Mouse (Mus musculus) liver, embryonic 14.5 days (tissue): ENCODE data around the gene Cog1. TPM values are rescaled to one million over a fixed set of nuclear protein-coding genes. Genes with fewer than 3 reads are reported as not detected.
A peak's percentile ranks its signal among the peaks of the same experiment; 100 is the strongest.

ENCODE experiments used
- ATAC-seq: fragments of 200-750 bp; cut with Nextera tagmentation; 2 replicates; pipeline ENCODE4 v1.8.0; 2017; ENCODE audit warnings: moderate number of reproducible peaks, mild to moderate bottlenecking, moderate library complexity; ENCODE audit not compliant: insufficient read depth
- DNase-seq, 3 experiments: peaks; one replicate each; pipeline ENCODE4 v3.0.0-alpha.2; 2012 to 2013; ENCODE audit warnings: low read depth in 3 of 3, low spot score in 3 of 3
- H3K27ac ChIP-seq: fragments of 300-500 bp; sonication (generic); 2 replicates; pipeline ENCODE4 v1.5.1; 2014; ENCODE audit warnings: moderate library complexity, mild to moderate bottlenecking, control low read depth, inconsistent platforms
- H3K27me3 ChIP-seq: fragments of 300-500 bp; sonication (generic); 2 replicates; pipeline ENCODE4 v1.6.1; 2014; ENCODE audit warnings: mild to moderate bottlenecking, low read length, moderate library complexity; ENCODE audit not compliant: control insufficient read depth, insufficient read depth
- H3K36me3 ChIP-seq: fragments of 300-500 bp; sonication (generic); replicated peaks from 2 replicates; pipeline ENCODE4 v1.6.1; 2014; ENCODE audit warnings: low read depth; ENCODE audit not compliant: control insufficient read depth, insufficient read depth
- H3K4me1 ChIP-seq, 2 experiments: fragments of 200-500 bp in 1 of 2; fragments of 300-500 bp in 1 of 2; sonication (generic) in 1 of 2; replicated peaks; 2 replicates each; pipeline ENCODE4 v1.6.1; 2012 to 2014; ENCODE audit warnings: antibody characterized with exemption in 1 of 2, inconsistent platforms in 1 of 2, low read length in 1 of 2; ENCODE audit not compliant: control insufficient read depth in 2 of 2, insufficient read depth in 2 of 2
- H3K4me2 ChIP-seq: fragments of 300-500 bp; sonication (generic); 2 replicates; pipeline ENCODE4 v1.6.1; 2014; ENCODE audit warnings: low read depth, mild to moderate bottlenecking, control low read depth, moderate library complexity
- H3K4me3 ChIP-seq, 2 experiments: fragments of 200-500 bp in 1 of 2; fragments of 300-500 bp in 1 of 2; sonication (generic) in 1 of 2; 2 replicates each; pipeline ENCODE4 v1.5.1; 2012 to 2014; ENCODE audit warnings: low read depth in 2 of 2, low read length in 2 of 2, mild to moderate bottlenecking in 2 of 2, control low read depth in 1 of 2, inconsistent platforms in 1 of 2, moderate library complexity in 1 of 2; ENCODE audit not compliant: insufficient read depth in 1 of 2
- H3K9ac ChIP-seq: fragments of 300-500 bp; sonication (generic); replicated peaks from 2 replicates; pipeline ENCODE4 v1.6.1; 2014; ENCODE audit warnings: mild to moderate bottlenecking, control low read depth, moderate library complexity
- H3K9me3 ChIP-seq: fragments of 300-500 bp; sonication (generic); 2 replicates; pipeline ENCODE4 v1.6.1; 2016; ENCODE audit warnings: low read length, mixed read lengths; ENCODE audit not compliant: control insufficient read depth
- CTCF ChIP-seq: IDR thresholded peaks from 2 replicates; pipeline ENCODE4 v1.5.1; 2016; ENCODE audit warnings: antibody characterized with exemption, low read depth, control low read depth
- EP300 ChIP-seq: IDR thresholded peaks from 2 replicates; pipeline ENCODE4 v1.6.1; 2016; ENCODE audit warnings: antibody characterized with exemption, low read depth
- WGBS: fragments of 180-500 bp; shearing (Covaris S2); extraction: QIAGEN DNeasy Blood & Tissue Kit; methylation state at CpG from one replicate; pipeline ENCODE4 v1.1.7; 2014; ENCODE audit not compliant: insufficient replicate concordance; 5-methylcytosine and 5-hydroxymethylcytosine counted together
- polyA plus RNA-seq, 2 experiments: library from polyadenylated mRNA; depleted of rRNA in 1 of 2; stranded (reverse) in 1 of 2; unstranded in 1 of 2; fragments of >200 nt; fragmentation: Nextera tagmentation in 1 of 2; extraction: Ambion mirVana in 1 of 2; gene quantifications; 2 replicates each; pipeline versions ENCODE4 v1.2.1 to v1.2.3; 2012 to 2014

Cog1 gene
- polyA plus RNA-seq, 2 experiments: 9.3 to 12.9 TPM

DNA sequence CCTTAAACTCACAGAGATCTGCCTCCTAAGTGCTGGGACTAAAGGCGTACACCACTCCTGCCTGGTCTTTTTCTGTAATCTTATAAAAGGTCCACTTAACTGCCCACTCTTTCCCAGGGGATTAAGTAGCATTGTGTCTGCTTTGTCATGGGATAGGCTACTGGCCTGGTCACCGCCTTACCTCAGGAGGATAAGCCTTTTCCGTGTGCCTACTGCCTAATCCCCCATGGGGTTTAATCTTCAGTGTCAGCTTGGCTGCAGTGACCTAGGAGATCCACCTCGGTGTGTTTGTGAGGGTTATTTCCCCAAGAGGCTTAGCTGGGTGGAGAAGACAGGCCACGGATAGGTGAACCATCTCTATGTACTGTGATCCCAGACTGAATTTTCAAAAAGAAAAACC is 48.6 kb downstream of the Cog1 start:
- ATAC-seq: no peak
- TF ChIP-seq EP300: no peak
- 62% methylated on average over 5 of the region's 5 CpGs for WGBS

DNA sequence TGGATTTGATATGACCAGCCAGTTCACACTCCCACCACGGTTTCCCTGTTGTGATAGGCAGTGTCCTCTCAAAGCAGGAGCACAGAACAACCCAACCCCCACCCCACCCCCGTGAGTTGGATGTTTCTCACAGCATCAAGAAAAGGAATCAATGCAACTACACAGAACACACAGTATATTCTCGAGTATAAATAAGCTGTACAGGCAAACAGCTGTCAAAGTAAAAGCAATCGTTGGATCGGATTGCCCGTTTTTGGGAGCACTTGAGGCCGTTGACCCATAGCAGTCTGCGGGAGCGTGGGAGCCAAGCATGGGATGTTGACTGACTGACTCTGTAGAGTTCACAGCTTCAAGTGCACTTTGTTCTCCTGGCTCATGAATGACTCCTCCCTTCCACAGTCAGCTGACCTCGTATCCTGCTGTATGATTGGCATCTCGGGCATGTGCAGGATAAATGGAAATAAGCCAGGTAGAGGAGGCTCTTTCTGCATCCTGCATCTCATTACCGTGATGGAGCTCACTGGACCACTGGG is 49.1 kb downstream of the Cog1 start:
- peaks cover 0 to 6% of the 10 kb centered on the region in 2 experiments; a peak in 1 of 4 replicates for H3K4me1 ChIP-seq
- no peak for DNase-seq
- no peaks in the 10 kb centered on the region for H3K9me3 ChIP-seq
- no peak overlapping the region for H3K4me2 ChIP-seq
- H3K27me3 ChIP-seq: no peaks in the 10 kb centered on the region
- ATAC-seq: peak; percentile 45; the same call in 1 of the 2 replicates
- no peak overlapping the region for H3K9ac ChIP-seq
- H3K27ac ChIP-seq: no peak overlapping the region
- peaks cover 7% of the 10 kb centered on the region for H3K36me3 ChIP-seq
- H3K4me3 ChIP-seq: no peak overlapping the region
- 75% methylated on average over 12 of the region's 12 CpGs for WGBS
- TF ChIP-seq CTCF (no peak), EP300 (no peak)

More for the DNA sequence above, 48.6 kb downstream of the Cog1 start:
- Histone ChIP-seq H3K27me3 (no peaks in the 10 kb centered on the region), H3K4me2 (no peak overlapping the region), H3K9ac (no peak overlapping the region), H3K36me3 (peaks cover 7% of the 10 kb centered on the region), H3K9me3 (no peaks in the 10 kb centered on the region), H3K27ac (no peak overlapping the region), H3K4me3 (no peak overlapping the region), H3K4me1 (peaks cover 0 to 6% of the 10 kb centered on the region in 2 experiments; a peak in 1 of 4 replicates)
- no peak for DNase-seq

DNA sequence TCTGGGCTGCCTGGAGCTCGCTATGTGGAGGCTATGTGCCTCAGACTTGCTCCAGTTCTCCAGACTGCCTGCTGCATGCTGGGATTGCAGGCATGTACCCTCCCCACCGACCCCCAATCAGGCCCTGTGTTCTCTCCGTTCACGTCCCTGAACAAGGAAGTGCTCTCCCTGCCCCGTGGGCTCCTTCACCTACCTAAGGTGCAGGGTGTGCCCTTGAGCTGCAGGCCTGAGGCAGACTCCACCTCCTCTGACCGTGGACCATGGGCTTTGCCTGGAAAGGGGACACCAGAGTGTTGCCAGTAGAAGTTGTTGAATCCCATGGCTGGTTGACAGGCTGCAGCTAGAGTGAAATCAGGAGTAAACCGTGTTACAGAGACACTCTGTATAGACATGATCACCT is 50.7 kb downstream of the Cog1 start:
- Histone ChIP-seq H3K9me3 (no peaks in the 10 kb centered on the region), H3K9ac (no peak overlapping the region), H3K4me2 (no peak overlapping the region), H3K4me3 (no peak overlapping the region), H3K4me1 (peaks cover 0 to 6% of the 10 kb centered on the region in 2 experiments; a peak in 1 of 4 replicates), H3K27ac (no peak overlapping the region), H3K27me3 (no peaks in the 10 kb centered on the region), H3K36me3 (peaks cover 4% of the 10 kb centered on the region)
- DNase-seq (no peak), ATAC-seq (no peak)
- TF ChIP-seq EP300 (no peak), CTCF (no peak)
- 67% methylated on average over 7 of the region's 7 CpGs for WGBS

DNA sequence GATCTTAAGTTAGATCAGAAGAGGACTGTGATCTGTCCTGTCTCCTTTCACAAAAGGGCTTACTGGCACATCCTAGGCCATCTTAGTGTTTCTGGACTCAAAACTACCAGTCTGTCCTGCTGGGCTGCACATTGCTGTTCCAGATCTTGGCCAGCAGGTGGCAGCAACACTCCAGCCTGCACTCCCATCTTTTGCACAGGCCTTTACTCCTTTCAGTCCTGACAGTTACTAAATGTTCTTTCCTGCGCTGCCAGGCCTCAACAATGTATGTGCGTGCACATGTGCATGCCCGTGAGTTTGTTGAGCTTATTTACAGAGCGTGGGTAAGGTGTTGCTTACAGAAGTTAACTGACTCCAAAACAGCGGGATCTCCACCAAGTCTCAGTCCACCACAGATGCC is 54.8 kb downstream of the Cog1 start:
- Histone ChIP-seq H3K9ac (no peak overlapping the region), H3K27ac (no peak overlapping the region), H3K4me3 (no peak overlapping the region), H3K27me3 (no peaks in the 10 kb centered on the region), H3K9me3 (no peaks in the 10 kb centered on the region), H3K36me3 (no peaks in the 10 kb centered on the region), H3K4me1 (no peaks in the 10 kb centered on the region), H3K4me2 (no peak overlapping the region)
- TF ChIP-seq EP300: no peak
- peak; percentile 100 for TF ChIP-seq CTCF
- DNase-seq (no peak), ATAC-seq (peak; percentile 56; the same call in 1 of the 2 replicates)
- 34% methylated on average over 5 of the region's 5 CpGs for WGBS

DNA sequence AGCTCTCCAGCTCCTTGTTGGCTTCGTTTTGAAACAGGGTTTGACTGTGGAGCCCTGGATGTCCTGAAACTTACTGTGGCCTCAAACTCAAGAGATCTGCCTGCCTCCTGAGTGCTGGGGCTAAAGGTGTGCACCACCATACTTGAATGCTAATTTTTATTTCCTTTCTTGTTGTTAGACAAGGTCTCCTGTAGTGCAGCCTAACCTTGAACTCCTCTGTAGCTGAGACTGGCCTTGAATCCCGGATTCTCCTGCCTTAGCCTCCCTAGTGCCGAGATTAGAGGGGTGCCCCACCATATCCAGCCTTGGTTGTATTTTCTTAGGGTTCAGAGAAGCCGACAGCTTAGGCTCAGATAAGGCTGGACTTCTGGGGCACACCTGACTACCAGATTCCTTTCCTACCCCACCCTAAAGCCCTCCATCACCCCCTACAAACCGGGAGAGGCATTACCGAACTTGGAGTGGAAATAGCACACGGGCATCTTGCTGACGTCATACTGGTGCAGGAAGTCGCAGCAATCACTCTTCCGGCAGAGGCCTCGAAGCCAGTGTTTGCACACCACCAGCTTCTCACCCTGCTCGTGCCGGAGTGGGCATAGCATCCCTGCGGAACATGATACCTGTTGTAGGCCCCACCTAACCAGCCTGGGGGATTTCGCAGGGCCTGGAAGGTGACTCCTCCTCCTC is 57.1 kb downstream of the Cog1 start:
- DNase-seq: no peak
- Histone ChIP-seq H3K9me3 (no peaks in the 10 kb centered on the region), H3K27ac (no peak overlapping the region), H3K4me2 (no peak overlapping the region), H3K4me3 (no peak overlapping the region), H3K4me1 (no peaks in the 10 kb centered on the region), H3K27me3 (peaks cover 8% of the 10 kb centered on the region), H3K9ac (no peak overlapping the region), H3K36me3 (no peaks in the 10 kb centered on the region)
- no peak for ATAC-seq
- TF ChIP-seq CTCF: no peak
- no peak for TF ChIP-seq EP300
- WGBS: 66% methylated on average over 15 of the region's 15 CpGs
